Mouse (Mus musculus): ENCODE data around the gene Sowahc. TPM values are rescaled to one million over a fixed set of nuclear protein-coding genes. Genes with fewer than 3 reads are reported as not detected.

Gene Sowahc
- 11.9 and 13.6 TPM in 2 replicates for polyA plus RNA-seq (2014; fragmentation: Nextera tagmentation; extraction: Ambion mirVana)

DNA sequence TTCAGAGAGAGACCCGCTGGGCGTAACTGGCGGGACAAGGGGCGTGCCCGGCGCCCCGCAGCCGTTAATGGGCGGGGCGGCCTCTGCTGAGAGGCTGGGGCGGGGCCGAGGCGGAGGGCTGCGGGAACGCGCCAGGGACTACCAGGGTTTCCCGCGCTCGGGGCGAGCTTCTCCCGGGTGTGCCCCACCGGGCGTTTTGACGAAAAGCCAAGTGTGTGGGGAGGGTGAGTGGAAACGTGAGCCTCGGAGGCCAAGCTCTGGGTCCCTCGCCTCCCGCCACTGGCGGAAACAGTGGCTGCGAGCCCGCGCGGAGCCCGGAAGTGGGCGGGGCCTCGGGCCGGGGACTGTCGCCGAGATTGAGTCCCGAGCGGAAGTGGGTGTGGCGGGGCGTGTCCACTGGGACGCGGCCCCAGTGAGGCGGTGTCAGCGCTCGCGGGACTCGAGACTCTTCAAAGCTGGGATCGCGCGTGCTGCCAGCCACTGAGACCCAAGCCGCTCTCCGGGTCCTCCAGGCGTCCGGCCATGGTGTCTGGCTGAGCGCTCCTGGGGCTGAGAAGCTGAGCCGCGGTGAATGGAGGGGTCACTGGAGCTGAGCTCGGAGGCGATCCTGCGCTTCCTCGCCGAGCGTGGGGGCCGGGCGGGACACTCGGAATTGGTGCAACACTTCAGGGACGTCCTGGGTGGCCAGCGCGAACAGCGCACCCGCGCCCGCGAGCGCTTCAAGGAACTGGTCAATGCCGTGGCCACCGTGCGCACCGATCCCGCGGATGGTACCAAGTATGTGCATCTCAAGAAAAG is at the start of gene Sowahc, which contains the start of gene Sept10:
Sowahc (plus strand) TSS at position 481 of the 798 bp plus-strand sequence.
Sept10 (minus strand) TSS at position 375 of the 798 bp plus-strand sequence.
- H3K9ac ChIP-seq (ENCODE audit: low read depth, low read length): peak within 1 kb of the TSS; percentile 90
- H3K27me3 ChIP-seq (ENCODE audit: control insufficient read depth, insufficient read depth, low read length): no peaks in the 10 kb centered on the region
- ATAC-seq (ENCODE audit: low FRiP score) (peak; percentile 98), DNase-seq (ENCODE audit: low spot score) (peak; percentile 99)
- WGBS: under 1% methylated on average over 72 of the region's 84 CpGs
- H3K4me2 ChIP-seq (replicated peaks; ENCODE audit: low read depth, low read length): peak within 1 kb of the TSS; percentile 93
- H3K9me3 ChIP-seq (ENCODE audit: control insufficient read depth, low read length): no peaks in the 10 kb centered on the region
- peak within 1 kb of the TSS; percentile 94 for H3K27ac ChIP-seq (ENCODE audit: low read depth, low read length)
- no peaks in the 10 kb centered on the region for H3K36me3 ChIP-seq (ENCODE audit: control insufficient read depth, insufficient read depth, low read length)
- no peaks in the 10 kb centered on the region for H3K4me1 ChIP-seq (replicated peaks; ENCODE audit: control insufficient read depth, insufficient read depth, low read length)
- peak within 1 kb of the TSS; percentile 87 for H3K4me3 ChIP-seq (ENCODE audit: low read depth, low read length)

DNA sequence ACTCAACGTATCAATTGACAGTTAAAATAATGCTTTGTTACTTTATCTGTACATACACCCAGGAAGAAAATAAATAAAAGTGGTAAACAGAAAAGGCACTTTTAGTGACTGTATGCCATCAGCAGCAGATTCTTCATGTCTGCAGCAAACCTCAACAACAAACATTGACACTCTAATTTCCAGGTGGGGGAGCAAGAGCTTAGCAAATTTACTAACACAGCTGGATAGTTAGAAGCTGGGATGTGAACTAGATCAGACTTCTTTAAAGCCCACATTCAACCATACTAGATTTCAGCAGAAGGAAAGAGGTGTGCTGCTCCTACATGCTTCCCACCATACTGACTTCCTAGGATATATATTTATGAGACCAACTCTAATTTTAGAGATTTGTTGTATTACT is 49.2 kb upstream of the Sowahc start:
- Histone ChIP-seq H3K27me3 (ENCODE audit: control insufficient read depth, insufficient read depth, low read length) (no peaks in the 10 kb centered on the region), H3K27ac (ENCODE audit: low read depth, low read length) (no peak overlapping the region), H3K4me1 (replicated peaks; ENCODE audit: control insufficient read depth, insufficient read depth, low read length) (no peaks in the 10 kb centered on the region), H3K9ac (ENCODE audit: low read depth, low read length) (no peak overlapping the region), H3K4me2 (replicated peaks; ENCODE audit: low read depth, low read length) (no peak overlapping the region), H3K36me3 (ENCODE audit: control insufficient read depth, insufficient read depth, low read length) (no peaks in the 10 kb centered on the region), H3K4me3 (ENCODE audit: low read depth, low read length) (no peak overlapping the region), H3K9me3 (ENCODE audit: control insufficient read depth, low read length) (no peaks in the 10 kb centered on the region)
- DNase-seq (ENCODE audit: low spot score): no peak
- ATAC-seq (ENCODE audit: low FRiP score): no peak
- WGBS: 98% methylated on average over 1 of the region's 1 CpGs

DNA sequence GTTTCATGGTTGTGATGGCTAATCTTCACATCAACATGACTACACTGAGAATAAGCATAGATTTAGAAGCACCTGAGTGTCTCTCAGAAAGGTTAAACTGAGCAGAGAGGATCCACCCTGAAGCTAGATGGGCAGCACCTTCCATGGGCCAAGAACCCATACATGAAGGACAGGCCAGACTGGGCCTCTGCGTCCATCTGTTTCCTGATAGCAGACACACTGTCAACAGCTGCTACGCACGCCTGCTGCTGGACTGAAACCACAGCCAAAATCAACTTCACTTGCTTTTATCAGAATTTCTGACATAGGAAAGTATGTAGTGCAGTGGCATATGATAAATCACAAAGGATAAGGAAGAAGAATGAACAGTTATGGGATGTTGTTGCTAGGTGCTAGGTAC is 42.1 kb upstream of the Sowahc start:
- DNase-seq (ENCODE audit: low spot score): no peak
- H3K9me3 ChIP-seq (ENCODE audit: control insufficient read depth, low read length): no peaks in the 10 kb centered on the region
- H3K4me2 ChIP-seq (replicated peaks; ENCODE audit: low read depth, low read length): no peak overlapping the region
- no peak overlapping the region for H3K9ac ChIP-seq (ENCODE audit: low read depth, low read length)
- 89% methylated on average over 3 of the region's 3 CpGs for WGBS
- H3K36me3 ChIP-seq (ENCODE audit: control insufficient read depth, insufficient read depth, low read length): no peaks in the 10 kb centered on the region
- H3K27ac ChIP-seq (ENCODE audit: low read depth, low read length): no peak overlapping the region
- H3K4me3 ChIP-seq (ENCODE audit: low read depth, low read length): no peak overlapping the region
- no peak for ATAC-seq (ENCODE audit: low FRiP score)
- H3K27me3 ChIP-seq (ENCODE audit: control insufficient read depth, insufficient read depth, low read length): no peaks in the 10 kb centered on the region
- H3K4me1 ChIP-seq (replicated peaks; ENCODE audit: control insufficient read depth, insufficient read depth, low read length): no peaks in the 10 kb centered on the region

DNA sequence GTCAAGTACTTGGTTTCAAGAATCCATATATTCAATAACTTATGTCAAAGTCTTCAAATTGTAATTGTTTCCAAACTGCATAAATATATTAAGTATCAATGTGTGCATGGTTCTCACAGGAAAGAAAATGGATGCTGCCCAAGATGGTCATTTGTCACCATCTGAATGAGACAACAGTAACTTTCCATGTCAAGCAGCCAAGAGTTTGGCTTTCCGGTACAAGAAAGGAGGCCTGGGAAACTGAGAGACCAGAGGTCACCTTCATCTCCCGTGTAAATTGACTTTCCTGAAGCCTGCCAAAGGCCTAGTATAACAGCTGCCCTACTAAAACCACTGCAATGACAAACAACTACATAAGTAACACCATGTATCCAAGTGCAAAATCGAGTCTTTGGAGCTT is 39.4 kb upstream of the Sowahc start:
- Histone ChIP-seq H3K9ac (ENCODE audit: low read depth, low read length) (no peak overlapping the region), H3K4me3 (ENCODE audit: low read depth, low read length) (no peak overlapping the region), H3K4me1 (replicated peaks; ENCODE audit: control insufficient read depth, insufficient read depth, low read length) (no peaks in the 10 kb centered on the region), H3K27me3 (ENCODE audit: control insufficient read depth, insufficient read depth, low read length) (no peaks in the 10 kb centered on the region), H3K27ac (ENCODE audit: low read depth, low read length) (no peak overlapping the region), H3K36me3 (ENCODE audit: control insufficient read depth, insufficient read depth, low read length) (no peaks in the 10 kb centered on the region), H3K4me2 (replicated peaks; ENCODE audit: low read depth, low read length) (no peak overlapping the region), H3K9me3 (ENCODE audit: control insufficient read depth, low read length) (no peaks in the 10 kb centered on the region)
- ATAC-seq (ENCODE audit: low FRiP score) (no peak), DNase-seq (ENCODE audit: low spot score) (no peak)
- 76% methylated on average over 3 of the region's 3 CpGs for WGBS

DNA sequence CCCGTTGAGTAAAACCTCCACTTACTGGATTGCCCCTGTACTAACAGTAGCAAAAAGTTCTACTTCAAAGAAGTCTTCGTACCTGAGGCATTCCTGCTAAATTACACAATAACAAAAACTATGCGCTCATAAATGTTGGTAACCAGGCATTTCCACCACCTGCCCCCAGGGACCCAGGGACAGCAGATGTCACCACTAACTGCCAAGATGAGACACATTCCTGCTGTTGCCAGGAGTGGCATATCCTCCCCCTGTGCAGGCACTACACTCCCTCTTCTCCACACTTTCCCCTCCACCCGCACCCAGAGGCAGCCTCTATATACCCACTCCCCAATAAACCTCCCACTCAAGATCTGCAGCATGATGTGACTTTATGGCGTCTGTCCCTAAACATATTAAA is 26.9 kb upstream of the Sowahc start:
- H3K9me3 ChIP-seq (ENCODE audit: control insufficient read depth, low read length): no peaks in the 10 kb centered on the region
- no peak overlapping the region for H3K4me2 ChIP-seq (replicated peaks; ENCODE audit: low read depth, low read length)
- WGBS: 81% methylated on average over 5 of the region's 5 CpGs
- H3K27ac ChIP-seq (ENCODE audit: low read depth, low read length): no peak overlapping the region
- H3K4me3 ChIP-seq (ENCODE audit: low read depth, low read length): no peak overlapping the region
- H3K27me3 ChIP-seq (ENCODE audit: control insufficient read depth, insufficient read depth, low read length): no peaks in the 10 kb centered on the region
- no peaks in the 10 kb centered on the region for H3K36me3 ChIP-seq (ENCODE audit: control insufficient read depth, insufficient read depth, low read length)
- peak; percentile 17 for DNase-seq (ENCODE audit: low spot score)
- H3K4me1 ChIP-seq (replicated peaks; ENCODE audit: control insufficient read depth, insufficient read depth, low read length): no peaks in the 10 kb centered on the region
- ATAC-seq (ENCODE audit: low FRiP score): no peak
- H3K9ac ChIP-seq (ENCODE audit: low read depth, low read length): no peak overlapping the region

DNA sequence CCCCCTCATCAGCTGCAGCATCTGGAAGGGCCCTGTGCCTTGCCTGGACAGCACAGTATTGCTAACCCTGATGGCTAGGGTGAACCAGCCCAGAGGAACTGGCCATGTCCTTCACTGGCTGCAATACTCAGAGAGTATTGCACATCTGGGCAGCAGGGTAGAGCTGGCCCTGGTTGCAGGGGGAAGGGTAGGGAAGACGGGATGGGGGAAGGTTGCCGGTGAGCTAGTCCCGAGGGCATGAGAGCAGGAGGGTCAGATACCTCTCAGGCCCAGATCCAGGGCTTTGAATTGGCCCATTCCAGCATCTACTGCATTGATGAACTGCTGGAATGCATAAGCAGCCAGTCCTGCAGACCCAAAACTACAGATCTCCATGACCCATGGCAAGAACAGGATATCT is 25.0 kb upstream of the Sowahc start:
- DNase-seq (ENCODE audit: low spot score): no peak
- no peak overlapping the region for H3K27ac ChIP-seq (ENCODE audit: low read depth, low read length)
- H3K9ac ChIP-seq (ENCODE audit: low read depth, low read length): no peak overlapping the region
- no peaks in the 10 kb centered on the region for H3K4me1 ChIP-seq (replicated peaks; ENCODE audit: control insufficient read depth, insufficient read depth, low read length)
- 79% methylated on average over 3 of the region's 3 CpGs for WGBS
- H3K9me3 ChIP-seq (ENCODE audit: control insufficient read depth, low read length): no peaks in the 10 kb centered on the region
- H3K36me3 ChIP-seq (ENCODE audit: control insufficient read depth, insufficient read depth, low read length): no peaks in the 10 kb centered on the region
- ATAC-seq (ENCODE audit: low FRiP score): no peak
- H3K4me3 ChIP-seq (ENCODE audit: low read depth, low read length): no peak overlapping the region
- no peaks in the 10 kb centered on the region for H3K27me3 ChIP-seq (ENCODE audit: control insufficient read depth, insufficient read depth, low read length)
- H3K4me2 ChIP-seq (replicated peaks; ENCODE audit: low read depth, low read length): no peak overlapping the region

DNA sequence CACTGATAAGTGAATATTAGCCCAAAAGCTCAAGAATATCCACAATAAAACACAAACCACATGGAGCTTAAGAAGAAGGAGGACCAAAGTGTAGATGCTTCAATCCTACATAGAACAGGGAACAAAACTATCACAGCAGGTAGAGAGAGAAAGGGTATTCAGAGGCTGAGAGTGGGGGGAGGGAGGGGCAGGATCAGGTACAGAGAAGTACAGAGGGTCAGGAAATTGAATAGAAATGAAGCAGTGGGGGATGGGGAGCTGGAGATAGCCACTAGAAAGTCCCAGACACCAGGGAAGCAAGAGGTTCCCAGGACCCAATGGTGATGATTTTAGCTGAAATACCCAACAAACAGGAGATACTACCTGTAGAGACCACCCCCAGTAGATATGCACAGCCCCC is 21.7 kb upstream of the Sowahc start:
- no peak overlapping the region for H3K4me3 ChIP-seq (ENCODE audit: low read depth, low read length)

DNA sequence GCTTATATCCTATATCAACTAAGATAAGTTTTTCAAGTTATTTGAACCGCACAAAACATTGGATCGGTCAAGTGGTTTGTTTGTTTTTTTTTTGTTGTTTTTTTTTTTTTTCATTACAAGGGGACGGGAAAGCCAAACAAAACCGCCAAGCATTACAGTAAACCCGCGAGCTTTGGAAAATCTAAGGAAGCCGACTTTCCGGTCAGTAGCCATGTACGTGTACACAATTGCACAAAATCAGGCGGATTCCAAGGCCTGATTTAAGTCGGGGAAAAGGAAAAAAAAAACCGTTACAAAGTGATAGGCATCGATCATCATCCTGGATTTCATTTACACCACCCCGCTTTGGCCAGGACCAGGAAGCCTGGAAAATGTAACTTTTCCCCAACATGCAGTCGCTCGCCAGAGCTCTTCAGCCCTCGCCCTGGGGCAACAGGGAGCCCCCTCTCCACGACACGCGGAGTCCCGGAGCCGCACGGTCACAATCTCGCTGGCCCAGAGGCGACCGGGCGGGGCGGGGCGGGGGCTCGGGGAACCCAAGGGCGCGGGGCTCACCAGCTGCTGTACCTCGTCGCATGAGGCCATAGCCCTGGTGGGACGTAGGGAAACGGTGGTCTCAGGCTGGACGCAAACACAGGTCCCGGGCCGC is 805 bp upstream of the Sowahc start:
- Histone ChIP-seq H3K9ac (ENCODE audit: low read depth, low read length) (peak overlapping the region; percentile 90), H3K27ac (ENCODE audit: low read depth, low read length) (peak overlapping the region; percentile 94), H3K4me3 (ENCODE audit: low read depth, low read length) (peak overlapping the region; percentile 87), H3K27me3 (ENCODE audit: control insufficient read depth, insufficient read depth, low read length) (no peaks in the 10 kb centered on the region), H3K36me3 (ENCODE audit: control insufficient read depth, insufficient read depth, low read length) (no peaks in the 10 kb centered on the region), H3K4me1 (replicated peaks; ENCODE audit: control insufficient read depth, insufficient read depth, low read length) (no peaks in the 10 kb centered on the region), H3K9me3 (ENCODE audit: control insufficient read depth, low read length) (no peaks in the 10 kb centered on the region), H3K4me2 (replicated peaks; ENCODE audit: low read depth, low read length) (peak overlapping the region; percentile 93)
- no peak for DNase-seq (ENCODE audit: low spot score)
- no peak for ATAC-seq (ENCODE audit: low FRiP score)
- WGBS: 2% methylated on average over 37 of the region's 39 CpGs

More for the DNA sequence above, 21.7 kb upstream of the Sowahc start:
- Histone ChIP-seq H3K36me3 (ENCODE audit: control insufficient read depth, insufficient read depth, low read length) (no peaks in the 10 kb centered on the region), H3K9me3 (ENCODE audit: control insufficient read depth, low read length) (no peaks in the 10 kb centered on the region), H3K4me1 (replicated peaks; ENCODE audit: control insufficient read depth, insufficient read depth, low read length) (no peaks in the 10 kb centered on the region), H3K27ac (ENCODE audit: low read depth, low read length) (no peak overlapping the region), H3K27me3 (ENCODE audit: control insufficient read depth, insufficient read depth, low read length) (no peaks in the 10 kb centered on the region), H3K4me2 (replicated peaks; ENCODE audit: low read depth, low read length) (no peak overlapping the region), H3K9ac (ENCODE audit: low read depth, low read length) (no peak overlapping the region)
- ATAC-seq (ENCODE audit: low FRiP score) (no peak), DNase-seq (ENCODE audit: low spot score) (no peak)
